Mouse (Mus musculus) hindbrain, embryonic 10.5 days (tissue): ENCODE results near the gene Nop10. TPM values are rescaled to one million over a fixed set of nuclear protein-coding genes. Genes with fewer than 3 reads are reported as not detected.
"Not testable (repeated sequence)": the region's sequence is repeated elsewhere in the genome, so short reads cannot be mapped to it uniquely, and the experiment has no call there.

Experiments used
- DNase-seq: peaks from one replicate; pipeline ENCODE4 v3.0.0-alpha.2; 2017; ENCODE audit warnings: low spot score
- H3K27ac ChIP-seq: fragments of 300-500 bp; sonication (generic); 2 replicates; pipeline ENCODE4 v1.5.1; 2016; ENCODE audit warnings: mild to moderate bottlenecking, moderate library complexity
- H3K27me3 ChIP-seq: fragments of 300-500 bp; sonication (generic); 2 replicates; pipeline ENCODE4 v1.6.1; 2016; ENCODE audit warnings: mild to moderate bottlenecking; ENCODE audit not compliant: poor library complexity, insufficient read depth, severe bottlenecking
- H3K36me3 ChIP-seq: fragments of 300-500 bp; sonication (generic); 2 replicates; pipeline ENCODE4 v1.6.1; 2016; ENCODE audit warnings: mild to moderate bottlenecking, moderate library complexity
- H3K4me1 ChIP-seq: fragments of 300-500 bp; sonication (generic); replicated peaks from 2 replicates; pipeline ENCODE4 v1.6.1; 2016; ENCODE audit warnings: mild to moderate bottlenecking
- H3K4me3 ChIP-seq: fragments of 300-500 bp; sonication (generic); 2 replicates; pipeline ENCODE4 v1.5.1; 2016; ENCODE audit warnings: mild to moderate bottlenecking, moderate library complexity
- H3K9me3 ChIP-seq: fragments of 300-500 bp; sonication (generic); 2 replicates; pipeline ENCODE4 v1.6.1; 2016; ENCODE audit warnings: mild to moderate bottlenecking, moderate library complexity
- WGBS: fragments of 180-500 bp; shearing (Covaris S2); methylation state at CpG from one replicate; pipeline ENCODE4 v1.1.7; 2016; 5-methylcytosine and 5-hydroxymethylcytosine counted together
- polyA plus RNA-seq: library from polyadenylated mRNA; unstranded; fragments of >200 nt; fragmentation: Nextera tagmentation; extraction: Ambion mirVana; gene quantifications from 2 replicates; pipeline ENCODE4 v1.2.1, GENCODE M21; 2016

Gene Nop10
- polyA plus RNA-seq, 1 experiment from 2014 or later, result 178 TPM

DNA sequence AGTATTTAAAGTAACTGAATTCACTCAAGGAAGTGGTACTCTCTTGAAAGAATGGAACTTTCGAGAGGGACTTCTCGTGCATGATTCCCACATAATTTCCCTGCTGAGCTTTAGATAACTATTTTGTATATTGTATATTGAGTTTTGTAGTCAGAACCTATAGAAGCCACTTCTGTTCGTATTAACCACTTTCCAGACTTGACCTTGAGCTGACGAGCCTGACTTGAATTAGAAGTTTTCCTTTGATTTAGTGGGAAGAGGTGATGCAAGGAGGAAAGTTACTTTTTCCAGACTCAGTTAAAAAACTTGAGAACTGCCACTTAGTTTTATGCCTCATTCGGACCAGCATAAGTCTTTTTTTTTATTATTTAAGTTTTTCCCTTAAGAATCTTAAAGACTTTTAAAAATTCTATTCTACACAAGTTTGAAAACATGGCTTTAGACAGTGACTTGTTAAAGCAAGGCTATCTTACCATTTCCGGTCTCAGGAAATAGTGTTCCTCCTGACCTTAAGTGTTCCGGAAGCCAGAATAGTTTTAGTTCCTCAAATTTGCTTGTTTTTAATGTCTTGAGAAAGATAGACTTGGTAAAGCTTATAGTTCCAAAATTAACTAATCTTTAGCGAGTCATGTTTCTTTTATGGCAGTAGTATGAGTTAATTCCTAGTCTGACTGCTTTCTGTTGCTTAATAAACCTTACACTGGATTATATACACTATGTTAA lies 6.0 kb downstream of the Nop10 start:
- WGBS, result 84% methylated on average over 8 of the region's 8 CpGs
- Histone ChIP-seq H3K9me3 (no peaks in the 10 kb centered on the region), H3K36me3 (no peaks in the 10 kb centered on the region), H3K4me3 (peak overlapping the region; percentile 84), H3K27ac (no peak overlapping the region), H3K27me3 (no peaks in the 10 kb centered on the region), H3K4me1 (peaks cover 35% of the 10 kb centered on the region)
- no peak for DNase-seq

DNA sequence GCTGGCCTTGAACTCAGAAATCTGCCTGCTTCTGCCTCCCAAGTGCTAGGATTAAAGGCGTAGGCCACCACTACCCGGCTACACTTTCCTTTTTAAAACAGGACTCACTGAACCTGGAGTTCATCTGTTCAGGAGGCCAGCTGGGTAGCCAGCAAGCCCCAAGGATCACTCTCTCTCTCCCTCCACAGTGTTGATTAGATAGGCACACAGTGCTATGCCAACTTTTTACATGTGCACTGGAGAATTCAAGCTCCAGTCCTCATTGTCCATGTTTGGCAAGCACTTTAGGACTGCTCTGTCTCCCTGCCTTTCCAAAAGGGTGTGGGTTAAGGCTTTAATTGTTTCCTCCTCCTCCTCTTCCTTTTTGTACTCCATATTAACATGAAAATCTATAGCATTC lies 8.3 kb downstream of the Nop10 start:
- Histone ChIP-seq H3K4me1 (peaks cover 26% of the 10 kb centered on the region), H3K9me3 (no peaks in the 10 kb centered on the region), H3K27me3 (no peaks in the 10 kb centered on the region), H3K4me3 (no peak overlapping the region), H3K36me3 (no peaks in the 10 kb centered on the region), H3K27ac (no peak overlapping the region)
- no peak for DNase-seq
- 88% methylated on average over 2 of the region's 2 CpGs for WGBS

DNA sequence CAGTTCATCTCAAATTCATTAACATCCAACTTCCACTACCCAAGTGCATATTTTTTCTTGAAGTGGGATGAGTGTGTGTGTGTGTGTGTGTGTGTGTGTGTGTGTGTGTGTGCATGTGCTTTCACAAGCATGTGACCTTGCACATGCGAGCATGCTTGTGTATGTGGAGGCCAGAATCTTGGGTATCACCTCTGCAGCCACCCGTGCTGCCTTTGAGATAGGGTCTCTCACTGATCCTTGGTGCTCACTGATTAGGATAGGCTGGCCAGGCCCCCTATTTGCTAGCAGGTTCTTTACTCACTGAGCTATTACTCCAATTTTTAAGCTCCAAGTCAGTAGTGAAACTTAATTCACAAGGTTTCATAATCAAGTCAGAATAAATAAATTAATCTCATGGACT lies 11.2 kb downstream of the Nop10 start:
- WGBS, result 82% methylated on average over 2 of the region's 2 CpGs
- H3K4me1 ChIP-seq, result 0 out of 2 replicates have a peak, but pooled peaks cover under 1% of the 10 kb centered on the region
- H3K36me3 ChIP-seq, result no peaks in the 10 kb centered on the region
- H3K27ac ChIP-seq, result no peak overlapping the region
- H3K9me3 ChIP-seq, result no peaks in the 10 kb centered on the region
- no peak overlapping the region for H3K4me3 ChIP-seq
- no peak for DNase-seq
- no peaks in the 10 kb centered on the region for H3K27me3 ChIP-seq

DNA sequence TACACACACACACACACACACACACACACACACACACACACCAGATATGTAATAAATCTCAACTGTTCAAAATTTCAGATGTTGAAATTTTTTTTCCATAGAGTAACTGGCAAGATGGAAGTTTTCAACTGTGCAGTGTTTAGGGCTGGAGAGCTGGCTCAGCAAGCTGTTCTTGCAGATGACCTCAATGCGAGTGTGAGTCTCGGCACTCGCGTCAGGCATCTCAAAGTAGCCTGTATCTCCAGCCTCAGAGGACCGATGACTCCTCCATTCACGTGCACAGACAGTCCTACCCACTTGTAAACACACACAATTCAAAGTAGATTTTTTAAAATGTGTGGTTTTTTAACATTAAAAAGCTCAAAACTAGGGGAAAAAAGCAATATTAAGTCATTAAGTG lies 11.7 kb downstream of the Nop10 start:
- H3K27ac ChIP-seq, result no peak overlapping the region
- H3K9me3 ChIP-seq, result no peaks in the 10 kb centered on the region
- no peaks in the 10 kb centered on the region for H3K4me1 ChIP-seq
- H3K36me3 ChIP-seq, result no peaks in the 10 kb centered on the region
- H3K27me3 ChIP-seq, result no peaks in the 10 kb centered on the region
- no peak overlapping the region for H3K4me3 ChIP-seq
- no peak for DNase-seq
- WGBS, result 92% methylated on average over 6 of the region's 6 CpGs

DNA sequence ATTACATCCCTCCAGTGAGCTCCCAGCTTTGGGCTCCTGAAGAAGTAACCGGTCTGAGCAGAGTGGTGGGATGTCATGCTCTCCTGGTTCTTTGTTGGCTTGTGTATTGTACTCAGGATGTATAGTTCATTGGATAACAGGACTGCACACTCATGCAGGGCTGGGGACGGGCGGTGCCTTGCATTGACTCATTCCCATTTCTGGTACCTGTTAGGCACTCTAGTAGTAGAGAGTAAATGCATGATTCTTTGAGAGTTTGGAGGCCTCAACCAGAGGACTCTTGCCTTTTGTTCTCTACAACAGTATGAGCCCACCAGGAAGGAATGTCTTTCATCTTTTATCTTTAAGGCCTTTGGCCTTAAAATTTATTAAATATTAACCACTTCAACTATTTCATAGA lies 15.1 kb downstream of the Nop10 start:
- no peak for DNase-seq
- H3K4me1 ChIP-seq, result no peaks in the 10 kb centered on the region
- WGBS, result 94% methylated on average over 3 of the region's 3 CpGs

DNA sequence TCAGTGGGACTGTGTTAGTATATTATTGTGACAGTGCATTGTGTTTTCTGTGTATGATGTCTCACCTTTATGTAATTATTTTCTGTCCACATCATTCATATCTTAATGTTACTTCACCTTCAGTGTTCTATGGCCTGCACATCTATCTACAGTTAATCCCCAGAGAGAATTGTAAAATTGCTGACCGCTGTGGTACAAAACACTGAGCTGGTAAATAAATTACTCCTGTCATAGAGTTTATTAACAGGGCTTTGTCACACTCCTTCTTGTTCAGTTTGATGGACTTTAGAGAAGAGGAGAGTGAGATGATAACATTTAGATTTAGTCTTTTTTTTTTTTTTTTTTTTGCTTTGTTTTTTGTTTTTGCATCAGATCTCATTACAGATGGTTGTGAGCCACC lies 21.1 kb downstream of the Nop10 start:
- Histone ChIP-seq H3K4me3 (no peak overlapping the region), H3K9me3 (no peaks in the 10 kb centered on the region), H3K27me3 (no peaks in the 10 kb centered on the region), H3K36me3 (no peaks in the 10 kb centered on the region), H3K4me1 (peaks cover 13% of the 10 kb centered on the region; the same call in 1 of the 2 replicates), H3K27ac (no peak overlapping the region)
- no peak for DNase-seq
- WGBS, result 88% methylated on average over 1 of the region's 1 CpGs

More for the DNA sequence above, 15.1 kb downstream of the Nop10 start:
- Histone ChIP-seq H3K27ac (no peak overlapping the region), H3K9me3 (no peaks in the 10 kb centered on the region), H3K4me3 (no peak overlapping the region), H3K27me3 (no peaks in the 10 kb centered on the region), H3K36me3 (no peaks in the 10 kb centered on the region)

DNA sequence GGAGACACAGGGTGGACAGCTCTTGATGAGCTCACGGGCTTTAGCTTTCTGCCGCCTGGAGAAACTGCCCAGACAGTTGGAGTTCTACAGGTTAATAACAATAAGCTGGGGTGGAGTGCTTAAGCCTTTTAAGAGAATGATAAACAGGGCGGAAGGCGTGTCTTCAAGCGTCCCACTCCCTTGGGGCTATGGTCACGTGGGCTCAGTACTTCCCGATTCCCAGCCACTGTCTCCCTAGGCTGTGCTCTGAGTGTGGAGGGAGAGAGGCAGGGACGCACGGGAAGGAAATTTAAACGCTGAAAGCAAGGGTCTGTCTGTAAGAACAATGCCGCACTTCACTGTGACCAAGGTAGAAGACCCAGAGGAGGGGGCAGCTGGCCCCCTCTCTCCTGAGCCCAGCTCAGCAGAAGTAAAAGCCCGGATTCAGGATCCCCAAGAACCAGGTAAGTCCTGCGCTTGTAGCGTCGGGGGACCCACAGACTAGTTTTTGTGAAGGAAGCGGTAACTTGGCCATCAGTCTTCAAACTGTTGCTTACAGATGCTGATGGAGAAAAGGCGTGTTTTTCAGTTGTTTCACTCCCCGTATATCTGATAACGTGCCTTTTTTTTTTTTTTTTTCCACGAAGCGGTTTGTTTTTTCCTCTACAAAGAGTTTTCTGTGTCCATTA lies 22.8 kb downstream of the Nop10 start:
- Histone ChIP-seq H3K27ac (peak overlapping the region; percentile 85), H3K27me3 (no peaks in the 10 kb centered on the region), H3K4me1 (peaks cover 13% of the 10 kb centered on the region; the same call in 1 of the 2 replicates), H3K4me3 (peak overlapping the region; percentile 65), H3K9me3 (no peaks in the 10 kb centered on the region), H3K36me3 (no peaks in the 10 kb centered on the region)
- peak; percentile 65 for DNase-seq
- 3% methylated on average over 21 of the region's 21 CpGs for WGBS

DNA sequence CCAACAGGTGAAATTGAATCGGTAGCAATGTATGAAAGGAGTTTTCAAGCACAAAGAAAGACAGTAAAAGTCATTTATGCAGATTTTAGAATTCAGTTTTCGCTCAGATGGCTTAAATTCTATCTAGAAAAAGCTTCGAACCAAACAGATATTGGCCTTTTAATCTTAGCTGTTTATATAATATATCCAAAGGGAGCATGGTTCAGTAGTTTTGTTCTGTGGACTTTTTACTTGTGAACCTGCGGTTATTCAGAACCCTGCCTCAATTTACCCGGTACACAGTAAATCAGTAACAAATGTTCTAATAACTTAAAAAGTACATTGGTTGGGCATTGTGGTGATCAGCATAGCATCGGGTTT lies 23.3 kb downstream of the Nop10 start:
- Histone ChIP-seq H3K4me1 (peaks cover 13% of the 10 kb centered on the region; the same call in 1 of the 2 replicates), H3K9me3 (no peaks in the 10 kb centered on the region), H3K36me3 (no peaks in the 10 kb centered on the region), H3K4me3 (peak overlapping the region; percentile 65), H3K27me3 (no peaks in the 10 kb centered on the region), H3K27ac (no peak overlapping the region)
- DNase-seq, result no peak
- WGBS, result 66% methylated on average over 6 of the region's 6 CpGs

DNA sequence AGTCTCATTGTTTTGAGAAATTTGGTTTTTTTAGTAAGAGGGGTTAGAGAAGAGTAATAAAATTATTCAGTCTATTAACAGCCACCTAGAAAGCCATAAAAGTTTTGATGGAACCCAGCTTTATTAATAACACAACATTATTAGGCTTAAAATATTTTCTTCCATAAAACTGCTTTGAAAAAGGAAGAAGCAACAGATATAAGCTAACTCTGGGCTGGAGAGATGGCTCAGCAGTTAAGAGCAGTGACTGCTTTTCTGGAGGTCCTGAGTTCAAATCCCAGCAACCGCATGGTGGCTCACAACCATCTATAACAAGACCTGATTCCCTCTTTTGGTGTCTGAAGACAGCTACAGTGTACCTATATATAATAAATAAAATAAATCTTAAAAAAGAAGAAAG lies 24.3 kb downstream of the Nop10 start:
- not testable (repeated sequence) for DNase-seq, H3K4me3 ChIP-seq, H3K27ac ChIP-seq

DNA sequence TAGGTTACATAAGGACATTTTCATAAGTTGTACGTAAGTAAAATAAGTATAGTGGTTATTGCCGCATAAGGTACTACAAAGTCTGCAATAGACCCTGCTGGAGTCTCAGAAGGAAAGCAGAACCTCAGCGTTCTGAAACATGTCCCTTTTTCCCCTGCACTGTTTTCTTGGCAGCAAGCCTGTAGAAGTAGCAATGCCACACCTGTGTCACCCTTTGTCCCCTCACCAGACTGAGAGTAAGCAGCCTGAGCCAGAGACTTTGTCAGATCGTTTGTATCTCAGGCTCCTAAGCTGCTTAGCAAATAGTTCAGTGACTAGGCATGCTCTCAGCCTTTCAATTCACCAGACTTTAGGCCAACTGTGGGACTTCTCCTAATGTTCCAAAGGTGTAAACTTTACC lies 25.3 kb downstream of the Nop10 start:
- Histone ChIP-seq H3K4me3 (no peak overlapping the region), H3K27ac (no peak overlapping the region), H3K36me3 (no peaks in the 10 kb centered on the region), H3K4me1 (peaks cover 13% of the 10 kb centered on the region; the same call in 1 of the 2 replicates), H3K9me3 (no peaks in the 10 kb centered on the region), H3K27me3 (no peaks in the 10 kb centered on the region)
- no peak for DNase-seq
- 73% methylated on average over 4 of the region's 4 CpGs for WGBS

More for the DNA sequence above, 24.3 kb downstream of the Nop10 start:
- 98% methylated on average over 1 of the region's 1 CpGs for WGBS
- H3K36me3 ChIP-seq, H3K9me3 ChIP-seq, H3K27me3 ChIP-seq: not testable (repeated sequence)
- H3K4me1 ChIP-seq, result peaks cover 13% of the 10 kb centered on the region; the same call in 1 of the 2 replicates

DNA sequence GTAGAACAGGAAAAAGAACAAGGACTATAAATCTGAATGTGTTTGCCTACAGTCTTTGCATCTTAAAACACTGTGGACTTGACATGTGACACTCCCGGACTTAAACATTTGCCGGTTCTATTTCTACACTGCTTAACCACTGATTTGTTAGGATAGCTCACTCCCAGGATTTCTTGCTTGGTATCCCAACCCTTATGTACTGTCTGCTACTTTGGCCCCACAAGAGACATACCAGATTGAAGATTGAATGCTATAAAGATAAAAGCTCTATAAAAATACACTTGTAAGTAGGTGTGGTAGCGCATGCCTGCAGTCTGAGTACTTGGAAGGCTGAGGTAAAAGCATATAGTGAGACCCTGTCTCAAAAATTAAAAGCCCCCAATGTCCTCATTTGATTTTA lies 27.8 kb downstream of the Nop10 start:
- Histone ChIP-seq H3K27ac (no peak overlapping the region), H3K4me3 (no peak overlapping the region), H3K36me3 (no peaks in the 10 kb centered on the region), H3K27me3 (no peaks in the 10 kb centered on the region), H3K9me3 (no peaks in the 10 kb centered on the region), H3K4me1 (peaks cover 8% of the 10 kb centered on the region; the same call in 1 of the 2 replicates)
- no peak for DNase-seq
- WGBS, result 96% methylated on average over 3 of the region's 3 CpGs

DNA sequence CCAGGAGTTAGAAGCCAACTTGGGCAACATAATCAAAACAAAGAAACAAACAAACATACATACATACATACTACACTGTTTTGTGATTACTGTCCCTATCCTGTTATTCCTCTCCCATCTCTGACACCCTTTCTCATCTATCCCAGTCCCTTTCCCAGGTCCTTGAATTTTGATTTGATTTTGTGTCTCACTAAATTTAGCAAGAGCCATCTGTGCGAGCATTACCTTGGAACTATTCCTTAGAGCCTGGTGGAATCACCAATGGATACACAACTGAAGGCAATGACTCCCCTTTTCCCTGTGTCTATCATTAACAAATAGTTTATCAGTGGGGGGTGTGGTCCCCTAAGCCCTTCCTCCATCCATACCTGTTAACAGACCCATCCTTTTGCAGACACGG lies 31.1 kb downstream of the Nop10 start:
- WGBS, result 87% methylated on average over 2 of the region's 2 CpGs
- H3K27ac ChIP-seq, result no peak overlapping the region

DNA sequence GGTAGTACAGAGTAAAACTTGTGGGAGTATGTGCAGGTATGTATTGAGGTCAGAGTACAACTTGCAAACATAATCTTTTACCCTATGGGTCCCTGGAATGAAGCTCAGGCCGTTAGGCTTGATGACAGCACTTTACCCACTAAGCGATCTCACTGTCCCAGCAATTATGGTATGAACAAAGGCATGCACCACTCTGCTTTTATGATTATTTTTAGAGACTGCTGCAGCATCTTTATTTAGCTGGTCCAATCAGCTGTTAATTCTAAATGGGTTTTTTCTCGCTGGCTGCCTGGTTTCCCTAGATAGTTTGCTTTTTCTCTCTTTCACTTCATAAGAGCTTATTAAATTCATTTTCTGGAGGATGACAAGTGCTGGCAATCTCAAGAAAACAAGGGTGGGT lies 34.5 kb downstream of the Nop10 start:
- H3K4me1 ChIP-seq, result no peaks in the 10 kb centered on the region
- H3K9me3 ChIP-seq, result no peaks in the 10 kb centered on the region
- no peak overlapping the region for H3K4me3 ChIP-seq
- no peaks in the 10 kb centered on the region for H3K36me3 ChIP-seq
- DNase-seq, result no peak
- H3K27ac ChIP-seq, result no peak overlapping the region
- WGBS, result 92% methylated on average over 3 of the region's 3 CpGs
- H3K27me3 ChIP-seq, result no peaks in the 10 kb centered on the region

More for the DNA sequence above, 31.1 kb downstream of the Nop10 start:
- no peaks in the 10 kb centered on the region for H3K27me3 ChIP-seq
- H3K4me3 ChIP-seq, result no peak overlapping the region
- DNase-seq, result no peak
- no peaks in the 10 kb centered on the region for H3K36me3 ChIP-seq
- no peaks in the 10 kb centered on the region for H3K4me1 ChIP-seq
- H3K9me3 ChIP-seq, result no peaks in the 10 kb centered on the region
